Mouse (Mus musculus) kidney, postnatal 0 days (tissue): ENCODE measurements at regions not wholly inside any gene's neighbourhood (a gene's known extent, or its start where the extent isn't known, plus 50 kb on each side); places are given as distances from the start of the nearest gene placed in this dataset.

Experiments used
- ATAC-seq: fragments of 200-750 bp; cut with Nextera tagmentation; replicated peaks from 2 replicates; pipeline ENCODE4 v1.8.0; 2017; ENCODE audit warnings: low read depth, moderate number of reproducible peaks, moderate TSS enrichment, moderate library complexity; ENCODE audit not compliant: low FRiP score
- DNase-seq: peaks from one replicate; pipeline ENCODE4 v3.0.0-alpha.2; 2016; ENCODE audit warnings: low spot score
- H3K27ac ChIP-seq: fragments of 300-500 bp; sonication (generic); 2 replicates; pipeline ENCODE4 v1.5.1; 2014; ENCODE audit warnings: mild to moderate bottlenecking
- H3K27me3 ChIP-seq: fragments of 300-500 bp; sonication (generic); 2 replicates; pipeline ENCODE4 v1.6.1; 2014; ENCODE audit warnings: low read length, mixed read lengths; ENCODE audit not compliant: insufficient read depth
- H3K36me3 ChIP-seq: fragments of 300-500 bp; sonication (generic); 2 replicates; pipeline ENCODE4 v1.6.1; 2014; ENCODE audit warnings: low read length, mixed read lengths; ENCODE audit not compliant: insufficient read depth
- H3K4me1 ChIP-seq: fragments of 300-500 bp; sonication (generic); replicated peaks from 2 replicates; pipeline ENCODE4 v1.6.1; 2014; ENCODE audit warnings: antibody characterized with exemption, low read length, mixed read lengths; ENCODE audit not compliant: insufficient read depth
- H3K4me2 ChIP-seq: fragments of 300-500 bp; sonication (generic); 2 replicates; pipeline ENCODE4 v1.6.1; 2014; ENCODE audit warnings: mild to moderate bottlenecking, low read length, moderate library complexity, mixed read lengths
- H3K4me3 ChIP-seq: fragments of 300-500 bp; sonication (generic); replicated peaks from 2 replicates; pipeline ENCODE4 v1.5.1; 2014; ENCODE audit warnings: low read depth, low read length
- H3K9ac ChIP-seq: fragments of 300-500 bp; sonication (generic); 2 replicates; pipeline ENCODE4 v1.6.1; 2014; ENCODE audit warnings: low read depth, low read length
- H3K9me3 ChIP-seq: fragments of 300-500 bp; sonication (generic); replicated peaks from 2 replicates; pipeline ENCODE4 v1.6.1; 2016; ENCODE audit warnings: low read length, inconsistent platforms, mixed read lengths
- CTCF ChIP-seq: IDR thresholded peaks from 2 replicates; pipeline ENCODE4 v1.5.1; 2016; ENCODE audit warnings: antibody characterized with exemption, low read depth, mild to moderate bottlenecking, moderate library complexity
- WGBS: fragments of 180-500 bp; shearing (Covaris S2); extraction: QIAGEN DNeasy Blood & Tissue Kit; methylation state at CpG from one replicate; pipeline ENCODE4 v1.1.7; 2014; 5-methylcytosine and 5-hydroxymethylcytosine counted together

DNA sequence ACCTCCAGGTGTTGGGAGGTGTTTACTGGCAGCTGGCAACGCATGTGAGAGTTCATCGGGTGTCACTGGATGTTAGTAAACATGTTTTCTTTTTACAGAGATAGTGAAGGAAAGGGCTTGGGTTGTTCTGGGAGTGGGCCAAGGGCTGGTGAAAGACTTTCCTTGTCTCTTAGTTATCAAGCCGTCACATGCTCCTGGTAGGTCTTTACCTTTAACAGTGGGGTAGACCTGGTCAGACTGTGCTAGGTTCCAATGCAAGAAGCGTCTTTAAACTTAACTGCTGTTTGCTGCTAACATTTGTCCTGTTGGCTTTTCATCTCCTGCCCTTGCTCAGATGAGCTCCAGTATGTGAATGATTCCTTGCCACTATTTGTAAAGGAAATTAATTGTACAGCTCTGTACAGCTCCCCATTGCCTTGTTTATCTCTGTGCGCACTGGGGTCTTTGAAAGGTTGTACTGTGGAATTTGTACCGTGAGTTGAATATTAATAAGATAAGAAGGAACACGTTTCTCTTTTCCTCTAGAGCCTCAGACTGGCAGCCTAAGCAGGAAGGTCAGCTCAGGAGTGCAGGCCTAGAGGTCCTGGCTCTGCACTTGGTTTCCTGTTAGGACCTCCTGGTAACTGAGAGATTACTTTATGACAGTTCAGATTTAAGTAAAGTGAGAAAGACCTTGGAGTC lies 318.3 kb downstream of the Klf5 start:
- Histone ChIP-seq H3K4me1 (no peaks in the 10 kb centered on the region), H3K9ac (no peak overlapping the region), H3K36me3 (no peaks in the 10 kb centered on the region), H3K4me2 (no peak overlapping the region), H3K9me3 (no peaks in the 10 kb centered on the region), H3K27ac (peak overlapping the region; percentile 54; the same call in 1 of the 2 replicates), H3K27me3 (no peaks in the 10 kb centered on the region), H3K4me3 (no peak overlapping the region)
- ATAC-seq (no peak), DNase-seq (peak; percentile 28)
- WGBS, result 52% methylated on average over 7 of the region's 7 CpGs
- no peak for TF ChIP-seq CTCF

GRCm38 (mm10) chr14:99617374-99617773 lies 318.9 kb downstream of the Klf5 start:
- H3K4me1 ChIP-seq, result no peaks in the 10 kb centered on the region
- H3K9me3 ChIP-seq, result no peaks in the 10 kb centered on the region
- H3K9ac ChIP-seq, result no peak overlapping the region
- H3K36me3 ChIP-seq, result no peaks in the 10 kb centered on the region
- no peaks in the 10 kb centered on the region for H3K27me3 ChIP-seq
- ATAC-seq (no peak), DNase-seq (no peak)
- H3K27ac ChIP-seq, result no peak overlapping the region
- no peak overlapping the region for H3K4me2 ChIP-seq
- TF ChIP-seq CTCF, result no peak
- H3K4me3 ChIP-seq, result no peak overlapping the region
- WGBS, result 64% methylated on average over 2 of the region's 2 CpGs

DNA sequence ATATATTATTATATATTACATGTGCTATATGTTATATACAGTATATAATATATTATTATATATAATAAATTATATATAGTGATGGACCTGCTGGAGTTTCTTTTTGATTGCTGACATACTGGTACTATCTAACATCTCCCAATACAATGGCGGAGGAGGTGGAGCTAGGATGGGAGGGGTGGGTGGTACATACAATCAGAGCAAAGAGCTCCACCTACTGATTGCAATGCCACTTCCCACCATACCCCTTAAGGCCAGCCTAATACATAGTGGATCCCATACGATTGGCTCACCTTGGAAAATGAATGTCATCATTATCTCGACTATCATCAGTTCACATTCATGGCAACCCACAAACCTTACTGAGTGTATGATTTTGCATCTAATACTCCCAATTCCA lies 323.0 kb downstream of the Klf5 start:
- DNase-seq (no peak), ATAC-seq (no peak)
- Histone ChIP-seq H3K9ac (no peak overlapping the region), H3K36me3 (no peaks in the 10 kb centered on the region), H3K4me2 (no peak overlapping the region), H3K4me3 (no peak overlapping the region), H3K27ac (no peak overlapping the region), H3K9me3 (no peaks in the 10 kb centered on the region), H3K27me3 (no peaks in the 10 kb centered on the region), H3K4me1 (no peaks in the 10 kb centered on the region; the same call in 1 of the 2 replicates)
- 90% methylated on average over 3 of the region's 3 CpGs for WGBS
- TF ChIP-seq CTCF, result peak; percentile 42; the same call in 1 of the 2 replicates

GRCm38 (mm10) chr14:99624380-99625327 lies 326.2 kb downstream of the Klf5 start:
- WGBS, result 66% methylated on average over 10 of the region's 10 CpGs
- Histone ChIP-seq H3K9ac (no peak overlapping the region), H3K27ac (no peak overlapping the region), H3K36me3 (no peaks in the 10 kb centered on the region), H3K4me3 (no peak overlapping the region), H3K4me2 (no peak overlapping the region), H3K4me1 (no peaks in the 10 kb centered on the region; the same call in 1 of the 2 replicates), H3K27me3 (no peaks in the 10 kb centered on the region), H3K9me3 (no peaks in the 10 kb centered on the region)
- DNase-seq (no peak), ATAC-seq (no peak)
- TF ChIP-seq CTCF, result no peak

- Histone ChIP-seq H3K27ac (no peak overlapping the region), H3K4me2 (no peak overlapping the region), H3K9ac (no peak overlapping the region), H3K36me3 (no peaks in the 10 kb centered on the region), H3K27me3 (no peaks in the 10 kb centered on the region), H3K9me3 (no peaks in the 10 kb centered on the region), H3K4me3 (no peak overlapping the region), H3K4me1 (no peaks in the 10 kb centered on the region; the same call in 1 of the 2 replicates)
- ATAC-seq (no peak), DNase-seq (no peak)
- 76% methylated on average over 1 of the region's 1 CpGs for WGBS
- no peak for TF ChIP-seq CTCF
Measured at GRCm38 (mm10) chr14:99627615-99628014, 329.1 kb downstream of the Klf5 start.

DNA sequence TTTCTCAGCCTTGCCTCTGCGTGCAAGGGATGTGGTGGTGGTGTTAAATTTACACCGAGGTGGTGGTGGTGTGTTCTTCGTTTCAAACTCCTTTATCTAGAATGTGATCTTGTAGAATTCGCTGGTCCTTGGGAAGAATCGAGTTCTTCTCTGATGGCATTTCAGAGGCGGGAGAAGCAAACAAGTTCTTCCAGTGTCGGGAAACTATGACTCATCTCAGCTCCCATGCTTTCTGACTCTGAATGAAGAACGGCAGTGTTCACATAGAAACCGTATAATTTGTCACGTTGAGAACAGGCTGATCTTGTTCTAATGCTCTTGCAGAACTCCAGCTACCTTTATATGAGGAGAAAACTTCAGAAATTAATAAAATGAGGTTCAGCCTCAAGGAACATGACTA lies 332.6 kb downstream of the Klf5 start:
- WGBS, result 40% methylated on average over 10 of the region's 10 CpGs
- DNase-seq (peak; percentile 22), ATAC-seq (no peak)
- H3K4me1 ChIP-seq, result no peaks in the 10 kb centered on the region; the same call in 1 of the 2 replicates
- H3K27me3 ChIP-seq, result no peaks in the 10 kb centered on the region
- TF ChIP-seq CTCF, result no peak
- no peak overlapping the region for H3K27ac ChIP-seq
- H3K4me3 ChIP-seq, result no peak overlapping the region
- H3K9me3 ChIP-seq, result no peaks in the 10 kb centered on the region
- no peak overlapping the region for H3K9ac ChIP-seq
- no peak overlapping the region for H3K4me2 ChIP-seq
- no peaks in the 10 kb centered on the region for H3K36me3 ChIP-seq
